Mouse (Mus musculus): ENCODE data around the gene Prg2. TPM values are rescaled to one million over a fixed set of nuclear protein-coding genes. Genes with fewer than 3 reads are reported as not detected.

Gene Prg2
- polyA plus RNA-seq, 1 experiment: not detected

DNA sequence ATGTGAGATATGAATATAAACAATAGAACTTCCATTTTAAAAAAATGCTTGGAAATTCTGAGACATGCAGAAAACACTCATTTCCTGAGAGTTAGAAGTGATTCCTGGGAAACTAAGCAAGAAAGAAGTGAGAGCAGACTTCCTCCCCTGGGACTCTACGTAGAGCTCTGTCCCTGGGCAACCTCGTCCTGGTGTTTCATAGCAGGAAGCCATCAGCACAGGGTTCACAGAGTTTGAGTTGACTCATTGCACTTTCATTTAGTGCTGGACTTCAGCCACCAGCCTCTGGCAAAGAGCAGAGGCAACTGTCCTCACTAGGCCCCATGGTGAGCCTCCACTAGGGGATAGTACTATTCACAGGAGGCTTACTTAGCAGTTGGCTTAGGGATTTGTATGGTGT, 19.0 kb upstream of the Prg2 start:
- H3K36me3 ChIP-seq (ENCODE audit: control insufficient read depth, insufficient read depth): no peaks in the 10 kb centered on the region
- no peak for TF ChIP-seq USF1 (IDR thresholded peaks at IDR 0.05; ENCODE audit: low read depth)
- TF ChIP-seq MYOG (IDR thresholded peaks at IDR 0.05; ENCODE audit: control insufficient read depth, extremely low read depth, insufficient read length): no peak
- no peak for TF ChIP-seq MYOD1 (IDR thresholded peaks at IDR 0.05; ENCODE audit: control insufficient read depth, insufficient read length, low read depth)
- no peak for TF ChIP-seq MAX (IDR thresholded peaks at IDR 0.05)
- no peak for TF ChIP-seq FOSL1 (IDR thresholded peaks at IDR 0.05; ENCODE audit: insufficient read depth, low read length, poor library complexity, severe bottlenecking)

DNA sequence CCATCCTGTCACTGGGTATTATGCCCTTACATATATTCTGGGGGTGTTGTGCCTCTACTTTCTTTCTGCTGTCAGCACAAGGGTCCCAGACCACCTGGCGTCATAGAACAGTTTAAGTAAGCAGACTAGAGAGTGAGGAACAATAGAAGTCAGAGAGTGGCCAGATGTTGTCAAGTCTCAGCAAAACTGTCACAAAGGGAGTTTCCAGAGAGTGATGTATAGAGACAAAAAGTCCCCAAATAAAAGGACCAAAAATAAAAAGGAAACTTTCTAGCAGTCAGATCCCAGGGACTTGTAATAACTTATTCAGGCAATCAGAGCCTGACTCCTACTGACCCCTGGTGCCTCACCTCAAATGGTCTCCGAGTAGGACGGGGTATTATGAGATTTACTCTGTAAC, 18.4 kb upstream of the Prg2 start:
- Histone ChIP-seq H3K79me2 (ENCODE audit: control insufficient read depth, insufficient read depth) (no peaks in the 10 kb centered on the region), H3K79me3 (ENCODE audit: low read depth) (no peaks in the 10 kb centered on the region)
- no peak for TF ChIP-seq CEBPB (IDR thresholded peaks at IDR 0.05; ENCODE audit: low read depth)
- no peak for TF ChIP-seq FOSL1 (IDR thresholded peaks at IDR 0.05; ENCODE audit: insufficient read depth, low read length, poor library complexity, severe bottlenecking)
- no peak for TF ChIP-seq MYOD1 (IDR thresholded peaks at IDR 0.05; ENCODE audit: control insufficient read depth, insufficient read length, low read depth)
- no peak for TF ChIP-seq MAX (IDR thresholded peaks at IDR 0.05)
- no peak for TF ChIP-seq USF1 (IDR thresholded peaks at IDR 0.05; ENCODE audit: low read depth)
- no peak for TF ChIP-seq MYOG (IDR thresholded peaks at IDR 0.05; ENCODE audit: control insufficient read depth, extremely low read depth, insufficient read length)
- no peak for TF ChIP-seq CTCF (IDR thresholded peaks at IDR 0.05; ENCODE audit: control insufficient read depth, insufficient read depth, insufficient read length)

More for the DNA sequence above, 19.0 kb upstream of the Prg2 start:
- H3K27me3 ChIP-seq (ENCODE audit: control insufficient read depth, insufficient read depth, insufficient read length): no peaks in the 10 kb centered on the region
- no peak overlapping the region for H3ac ChIP-seq (ENCODE audit: control insufficient read depth, insufficient read length, low read depth)
- H3K4me3 ChIP-seq (ENCODE audit: insufficient read depth, poor library complexity, severe bottlenecking): no peak overlapping the region
- H3K79me2 ChIP-seq (ENCODE audit: control insufficient read depth, insufficient read depth): no peaks in the 10 kb centered on the region
- H3K79me3 ChIP-seq (ENCODE audit: low read depth): no peaks in the 10 kb centered on the region

DNA sequence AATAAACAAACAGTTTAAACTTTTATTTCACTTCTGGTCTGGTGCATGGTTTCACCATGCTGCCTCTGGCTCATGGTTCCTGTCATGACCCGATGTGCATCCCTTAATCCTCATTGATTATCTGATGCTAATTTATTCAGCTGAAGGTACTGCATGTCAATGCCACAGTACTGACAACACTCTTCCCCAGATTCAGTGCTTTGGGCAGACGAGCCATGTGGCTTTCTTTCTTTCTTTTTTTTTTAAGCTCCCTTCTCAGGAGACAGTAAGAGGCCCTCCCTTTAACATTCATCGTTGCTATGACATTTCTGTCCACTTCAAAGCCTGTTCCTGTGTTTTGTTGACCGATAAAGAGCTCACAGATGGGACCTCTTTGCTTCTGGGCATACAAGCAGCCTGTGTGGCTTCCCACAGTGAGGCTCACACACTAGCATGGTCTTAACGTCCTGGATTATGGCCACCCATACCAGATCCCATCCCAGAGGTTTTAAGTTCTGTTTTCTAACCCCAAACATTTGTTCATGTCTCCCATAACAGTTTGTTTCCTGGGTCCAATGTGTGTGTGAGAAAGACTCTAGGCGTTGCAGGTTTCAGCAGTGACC, 17.3 kb upstream of the Prg2 start:
- Histone ChIP-seq H3K79me3 (ENCODE audit: low read depth) (no peaks in the 10 kb centered on the region), H3K36me3 (ENCODE audit: control insufficient read depth, insufficient read depth) (no peaks in the 10 kb centered on the region), H3K4me3 (ENCODE audit: insufficient read depth, poor library complexity, severe bottlenecking) (no peak overlapping the region), H3K79me2 (ENCODE audit: control insufficient read depth, insufficient read depth) (no peaks in the 10 kb centered on the region), H3K27me3 (ENCODE audit: control insufficient read depth, insufficient read depth, insufficient read length) (no peaks in the 10 kb centered on the region), H3ac (ENCODE audit: control insufficient read depth, insufficient read length, low read depth) (no peak overlapping the region)
- TF ChIP-seq MYOG (IDR thresholded peaks at IDR 0.05; ENCODE audit: control insufficient read depth, extremely low read depth, insufficient read length): no peak
- TF ChIP-seq MYOD1 (IDR thresholded peaks at IDR 0.05; ENCODE audit: control insufficient read depth, insufficient read length, low read depth): no peak
- TF ChIP-seq MAX (IDR thresholded peaks at IDR 0.05): no peak
- TF ChIP-seq CEBPB (IDR thresholded peaks at IDR 0.05; ENCODE audit: low read depth): no peak
- TF ChIP-seq CTCF (IDR thresholded peaks at IDR 0.05; ENCODE audit: control insufficient read depth, insufficient read depth, insufficient read length): no peak
- TF ChIP-seq USF1 (IDR thresholded peaks at IDR 0.05; ENCODE audit: low read depth): no peak
- TF ChIP-seq FOSL1 (IDR thresholded peaks at IDR 0.05; ENCODE audit: insufficient read depth, low read length, poor library complexity, severe bottlenecking): no peak

More for the DNA sequence above, 18.4 kb upstream of the Prg2 start:
- Histone ChIP-seq H3K36me3 (ENCODE audit: control insufficient read depth, insufficient read depth) (no peaks in the 10 kb centered on the region), H3K27me3 (ENCODE audit: control insufficient read depth, insufficient read depth, insufficient read length) (no peaks in the 10 kb centered on the region), H3ac (ENCODE audit: control insufficient read depth, insufficient read length, low read depth) (no peak overlapping the region), H3K4me3 (ENCODE audit: insufficient read depth, poor library complexity, severe bottlenecking) (no peak overlapping the region)

DNA sequence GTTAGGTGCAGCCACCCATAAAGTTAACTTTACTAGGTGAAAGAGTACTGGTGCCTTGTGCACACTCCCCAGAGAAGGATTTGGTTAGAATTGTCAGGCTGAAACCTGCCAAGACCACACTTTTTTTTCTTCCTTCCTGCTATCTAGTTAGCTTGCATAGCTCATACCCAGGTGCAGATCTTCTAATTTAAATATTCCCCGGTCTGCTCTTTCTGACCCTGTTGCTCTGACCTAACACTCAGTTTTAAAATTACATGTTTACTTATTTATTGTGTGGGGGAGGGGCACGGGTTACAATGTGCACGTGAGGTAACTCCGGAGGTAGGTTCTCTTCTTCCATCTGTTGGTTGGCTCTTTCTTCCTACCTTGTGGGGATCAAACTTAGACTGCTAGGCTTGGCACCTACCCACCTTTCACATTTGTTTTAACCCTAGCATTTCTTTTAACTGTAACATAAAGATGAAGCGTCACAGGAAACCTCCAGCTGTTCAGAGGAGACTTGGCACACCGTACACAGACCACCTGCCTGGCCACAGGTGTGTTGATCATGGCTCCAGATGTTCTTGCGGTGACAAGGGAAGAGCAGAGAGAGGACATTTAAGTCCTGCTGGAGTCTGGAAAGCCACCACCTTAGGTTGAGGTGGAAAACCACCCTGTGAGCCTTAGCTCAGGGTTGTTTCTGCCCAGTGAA, 16.0 kb upstream of the Prg2 start:
- H3K79me2 ChIP-seq (ENCODE audit: control insufficient read depth, insufficient read depth): no peaks in the 10 kb centered on the region
- H3K79me3 ChIP-seq (ENCODE audit: low read depth): no peaks in the 10 kb centered on the region
- H3ac ChIP-seq (ENCODE audit: control insufficient read depth, insufficient read length, low read depth): no peak overlapping the region
- TF ChIP-seq MYOD1 (IDR thresholded peaks at IDR 0.05; ENCODE audit: control insufficient read depth, insufficient read length, low read depth) (no peak), USF1 (IDR thresholded peaks at IDR 0.05; ENCODE audit: low read depth) (no peak), MAX (IDR thresholded peaks at IDR 0.05) (no peak), MYOG (IDR thresholded peaks at IDR 0.05; ENCODE audit: control insufficient read depth, extremely low read depth, insufficient read length) (no peak), CTCF (IDR thresholded peaks at IDR 0.05; ENCODE audit: control insufficient read depth, insufficient read depth, insufficient read length) (no peak), FOSL1 (IDR thresholded peaks at IDR 0.05; ENCODE audit: insufficient read depth, low read length, poor library complexity, severe bottlenecking) (no peak), CEBPB (IDR thresholded peaks at IDR 0.05; ENCODE audit: low read depth) (no peak)
- no peaks in the 10 kb centered on the region for H3K27me3 ChIP-seq (ENCODE audit: control insufficient read depth, insufficient read depth, insufficient read length)
- no peaks in the 10 kb centered on the region for H3K36me3 ChIP-seq (ENCODE audit: control insufficient read depth, insufficient read depth)
- no peak overlapping the region for H3K4me3 ChIP-seq (ENCODE audit: insufficient read depth, poor library complexity, severe bottlenecking)

DNA sequence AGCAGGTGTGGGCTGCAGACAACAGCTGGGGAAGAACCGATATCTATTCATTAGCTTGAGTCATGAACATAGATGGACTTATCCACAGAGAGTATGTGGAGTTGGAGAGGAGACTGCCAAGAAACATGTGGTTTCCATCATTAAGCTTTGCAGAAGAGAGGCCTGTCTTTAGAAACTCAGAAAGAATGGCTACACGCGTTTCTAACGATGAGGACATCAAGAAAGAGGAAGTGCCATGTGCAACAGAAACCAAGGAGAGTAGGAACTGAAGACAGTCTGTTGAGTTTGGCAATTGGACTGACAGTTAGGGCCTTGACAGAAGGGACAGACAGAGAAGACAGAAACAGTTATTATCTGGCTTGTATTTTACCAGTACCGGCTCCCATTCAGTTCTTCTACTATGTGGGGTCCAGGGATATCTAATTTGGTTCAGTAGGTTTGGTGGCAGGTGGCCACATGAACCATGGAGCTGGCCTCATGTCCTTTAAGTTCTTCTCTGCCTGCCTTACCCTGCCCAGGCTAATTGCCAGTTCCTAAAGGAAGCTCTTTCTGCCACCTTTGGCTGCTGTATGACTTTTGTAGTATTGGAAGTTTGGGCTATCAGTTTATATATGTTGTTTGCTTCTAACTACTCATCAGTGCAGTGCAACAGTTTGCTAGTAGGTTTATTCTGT, 12.8 kb upstream of the Prg2 start:
- no peaks in the 10 kb centered on the region for H3K36me3 ChIP-seq (ENCODE audit: control insufficient read depth, insufficient read depth)
- H3K27me3 ChIP-seq (ENCODE audit: control insufficient read depth, insufficient read depth, insufficient read length): no peaks in the 10 kb centered on the region
- TF ChIP-seq MYOD1 (IDR thresholded peaks at IDR 0.05; ENCODE audit: control insufficient read depth, insufficient read length, low read depth): peak; percentile 21
- TF ChIP-seq CTCF (IDR thresholded peaks at IDR 0.05; ENCODE audit: control insufficient read depth, insufficient read depth, insufficient read length): no peak
- TF ChIP-seq FOSL1 (IDR thresholded peaks at IDR 0.05; ENCODE audit: insufficient read depth, low read length, poor library complexity, severe bottlenecking): no peak
- TF ChIP-seq CEBPB (IDR thresholded peaks at IDR 0.05; ENCODE audit: low read depth): no peak
- no peaks in the 10 kb centered on the region for H3K79me2 ChIP-seq (ENCODE audit: control insufficient read depth, insufficient read depth)
- no peak overlapping the region for H3K4me3 ChIP-seq (ENCODE audit: insufficient read depth, poor library complexity, severe bottlenecking)
- no peak overlapping the region for H3ac ChIP-seq (ENCODE audit: control insufficient read depth, insufficient read length, low read depth)
- H3K79me3 ChIP-seq (ENCODE audit: low read depth): no peaks in the 10 kb centered on the region

All from C2C12 (cell line).